ENCODE assay signal across 8 mouse cellular contexts in genomic region chr2:18025781-18026115, GRCm38 (mm10). TPM values are rescaled to one million over a fixed set of nuclear protein-coding genes. Genes with fewer than 3 reads are reported as not detected.
DNase-seq lines count a peak whose midpoint lies in the region; ATAC-seq and TF ChIP-seq lines count a peak whose summit lies in the region.

No protein-coding gene starts in this region.

- no peak for DNase-seq in layer of hippocampus, adult 2 months (ENCODE audit: low spot score in 2 of 2)
- DNase-seq in layer of hippocampus, adult 9-10 months (ENCODE audit: low spot score): no peak
- no peak for DNase-seq in adrenal gland, adult 18-20 months (ENCODE audit: low spot score in 2 of 2)
- DNase-seq in left cerebral cortex, postnatal 14 days (ENCODE audit: low spot score in 2 of 2): no peak
- DNase-seq in right cerebral cortex, postnatal 25 days: no peak

- peak overlapping the region; percentile 59 for H3K27ac ChIP-seq in layer of hippocampus, adult 2 months
- peak overlapping the region; percentile 60 for H3K27ac ChIP-seq in embryonic facial prominence, embryonic 15.5 days (replicated peaks)
- peak overlapping the region; percentile 49 for H3K27ac ChIP-seq in intestine, embryonic 16.5 days (ENCODE audit: low read length)
- no peak overlapping the region for H3K27ac ChIP-seq in neural tube, embryonic 12.5 days

- H3K9ac ChIP-seq in embryonic facial prominence, embryonic 15.5 days: peak overlapping the region; percentile 26; the same call in 1 of the 2 replicates
- peak overlapping the region; percentile 73 for H3K9ac ChIP-seq in intestine, embryonic 16.5 days (ENCODE audit: low read depth, low read length)
- H3K9ac ChIP-seq in neural tube, embryonic 12.5 days: peak overlapping the region; percentile 69

- 3% methylated on average over 14 of the region's 14 CpGs for WGBS in embryonic facial prominence, embryonic 15.5 days
- 7% methylated on average over 14 of the region's 14 CpGs for WGBS in intestine, embryonic 16.5 days
- WGBS in neural tube, embryonic 12.5 days: 4% methylated on average over 14 of the region's 14 CpGs

- no peaks in the 10 kb centered on the region for H3K36me3 ChIP-seq in embryonic facial prominence, embryonic 15.5 days
- no peaks in the 10 kb centered on the region for H3K36me3 ChIP-seq in intestine, embryonic 16.5 days (ENCODE audit: control insufficient read depth, insufficient read depth, low read length)
- H3K36me3 ChIP-seq in neural tube, embryonic 12.5 days: no peaks in the 10 kb centered on the region

- H3K9me3 ChIP-seq in embryonic facial prominence, embryonic 15.5 days (replicated peaks): no peaks in the 10 kb centered on the region
- H3K9me3 ChIP-seq in intestine, embryonic 16.5 days (ENCODE audit: control insufficient read depth, low read length): no peaks in the 10 kb centered on the region
- no peaks in the 10 kb centered on the region for H3K9me3 ChIP-seq in neural tube, embryonic 12.5 days

- ATAC-seq in embryonic facial prominence, embryonic 15.5 days (ENCODE audit: insufficient number of reproducible peaks, low FRiP score, low TSS enrichment, low read depth): no peak
- ATAC-seq in intestine, embryonic 16.5 days: no peak
- ATAC-seq in neural tube, embryonic 12.5 days (ENCODE audit: low FRiP score, low read depth): no peak

- intact Hi-C loops in left cerebral cortex, postnatal 14 days (cut with DNase I): loop anchor here (5.0 to 10.0 kb wide), 6 partner anchors 37 to 667 kb away; partner anchors contain the start of gene Spag6

- no peaks in the 10 kb centered on the region for H3K27me3 ChIP-seq in embryonic facial prominence, embryonic 15.5 days
- no peaks in the 10 kb centered on the region for H3K27me3 ChIP-seq in intestine, embryonic 16.5 days (replicated peaks; ENCODE audit: control insufficient read depth, insufficient read depth, low read length)
- no peaks in the 10 kb centered on the region for H3K27me3 ChIP-seq in neural tube, embryonic 12.5 days (replicated peaks)

- TF ChIP-seq CTCF in layer of hippocampus, adult 2 months (conservative IDR thresholded peaks at IDR 0.05): no peak

- peak overlapping the region; percentile 73 for H3K4me3 ChIP-seq in layer of hippocampus, adult 2 months
- peak overlapping the region; percentile 68 for H3K4me3 ChIP-seq in embryonic facial prominence, embryonic 15.5 days (replicated peaks)
- peak overlapping the region; percentile 76 for H3K4me3 ChIP-seq in intestine, embryonic 16.5 days (ENCODE audit: low read length)
- peak overlapping the region; percentile 63 for H3K4me3 ChIP-seq in neural tube, embryonic 12.5 days

- H3K4me1 ChIP-seq in embryonic facial prominence, embryonic 15.5 days: peaks cover 18% of the 10 kb centered on the region
- peaks cover 10% of the 10 kb centered on the region; the same call in 1 of the 2 replicates for H3K4me1 ChIP-seq in intestine, embryonic 16.5 days (ENCODE audit: control insufficient read depth, insufficient read depth, low read length)
- peaks cover 26% of the 10 kb centered on the region for H3K4me1 ChIP-seq in neural tube, embryonic 12.5 days

- H3K4me2 ChIP-seq in embryonic facial prominence, embryonic 15.5 days (replicated peaks): peak overlapping the region; percentile 99
- peak overlapping the region; percentile 96 for H3K4me2 ChIP-seq in intestine, embryonic 16.5 days (ENCODE audit: low read depth, low read length)
- peak overlapping the region; percentile 98 for H3K4me2 ChIP-seq in neural tube, embryonic 12.5 days (replicated peaks)

RNA-seq across cellular contexts. Expression of gene A930004D18Rik, which starts 11.8 kb away (rescaled TPM):
- total RNA-seq in layer of hippocampus, adult 2 months (2021): 1 to 10 TPM; 4.2 to 4.3 TPM
- 13.7 and 13.9 TPM in 2 replicates for polyA plus RNA-seq in embryonic facial prominence, embryonic 15.5 days (2015; fragmentation: Nextera tagmentation; extraction: Ambion mirVana)
- polyA plus RNA-seq in intestine, embryonic 16.5 days (2015; fragmentation: Nextera tagmentation; extraction: Ambion mirVana): 9.8 and 11.5 TPM in 2 replicates
- polyA plus RNA-seq in neural tube, embryonic 12.5 days (2016; fragmentation: Nextera tagmentation; extraction: Ambion mirVana): 17.1 and 17.6 TPM in 2 replicates
- total RNA-seq in adrenal gland, adult 18-20 months (2021): 1 to 10 TPM; 1.4 to 2.3 TPM
- total RNA-seq in left cerebral cortex, postnatal 14 days (2021): 1 to 10 TPM; 1.5 to 1.6 TPM

RNA-seq across cellular contexts. Expression of gene Skida1, which starts 23.1 kb away (rescaled TPM):
- 10 to 100 TPM; 16.8 to 16.9 TPM for total RNA-seq in layer of hippocampus, adult 2 months (2021)
- polyA plus RNA-seq in embryonic facial prominence, embryonic 15.5 days (2015; fragmentation: Nextera tagmentation; extraction: Ambion mirVana): 5.7 and 6.1 TPM in 2 replicates
- 2.0 and 2.7 TPM in 2 replicates for polyA plus RNA-seq in intestine, embryonic 16.5 days (2015; fragmentation: Nextera tagmentation; extraction: Ambion mirVana)
- polyA plus RNA-seq in neural tube, embryonic 12.5 days (2016; fragmentation: Nextera tagmentation; extraction: Ambion mirVana): 13.2 and 13.4 TPM in 2 replicates
- total RNA-seq in adrenal gland, adult 18-20 months (2021): 1 to 10 TPM; 1.6 to 2.0 TPM
- total RNA-seq in left cerebral cortex, postnatal 14 days (2021): 1 to 10 TPM; 7.1 to 8.1 TPM

RNA-seq across cellular contexts. Expression of gene H2al2a, which starts 29.0 kb away (rescaled TPM):
- not detected for total RNA-seq in layer of hippocampus, adult 2 months (2021)
- polyA plus RNA-seq in embryonic facial prominence, embryonic 15.5 days (2015; fragmentation: Nextera tagmentation; extraction: Ambion mirVana): not detected in 2 replicates
- not detected in 2 replicates for polyA plus RNA-seq in intestine, embryonic 16.5 days (2015; fragmentation: Nextera tagmentation; extraction: Ambion mirVana)
- polyA plus RNA-seq in neural tube, embryonic 12.5 days (2016; fragmentation: Nextera tagmentation; extraction: Ambion mirVana): not detected in 2 replicates
- not detected for total RNA-seq in adrenal gland, adult 18-20 months (2021)
- total RNA-seq in left cerebral cortex, postnatal 14 days (2021): not detected

RNA-seq across cellular contexts. Expression of gene Mllt10, which starts 29.3 kb away (rescaled TPM):
- total RNA-seq in layer of hippocampus, adult 2 months (2021): 10 to 100 TPM; 63.6 to 67.6 TPM
- polyA plus RNA-seq in embryonic facial prominence, embryonic 15.5 days (2015; fragmentation: Nextera tagmentation; extraction: Ambion mirVana): 65.5 and 70.1 TPM in 2 replicates
- 45.4 and 47.2 TPM in 2 replicates for polyA plus RNA-seq in intestine, embryonic 16.5 days (2015; fragmentation: Nextera tagmentation; extraction: Ambion mirVana)
- polyA plus RNA-seq in neural tube, embryonic 12.5 days (2016; fragmentation: Nextera tagmentation; extraction: Ambion mirVana): 60.5 and 67.2 TPM in 2 replicates
- 10 to 100 TPM; 41.4 to 44.8 TPM for total RNA-seq in adrenal gland, adult 18-20 months (2021)
- total RNA-seq in left cerebral cortex, postnatal 14 days (2021): 10 to 100 TPM; 47.7 TPM
